Mouse (Mus musculus) neural tube, embryonic 11.5 days (tissue): Measurements from ENCODE around the gene Slc24a4. TPM values are rescaled to one million over a fixed set of nuclear protein-coding genes. Genes with fewer than 3 reads are reported as not detected.

Experiments used
- ATAC-seq: fragments of 200-750 bp; cut with Nextera tagmentation; 2 replicates; pipeline ENCODE4 v1.8.0; 2017; ENCODE audit warnings: moderate number of reproducible peaks, mild to moderate bottlenecking, moderate TSS enrichment, moderate library complexity; ENCODE audit not compliant: insufficient read depth, low FRiP score, low TSS enrichment
- DNase-seq: peaks from one replicate; pipeline ENCODE4 v3.0.0-alpha.2; 2015; ENCODE audit warnings: low spot score
- H3K27ac ChIP-seq: fragments of 300-500 bp; sonication (generic); 2 replicates; pipeline ENCODE4 v1.5.1; 2014; ENCODE audit warnings: low read depth, mild to moderate bottlenecking, low read length
- H3K27me3 ChIP-seq: fragments of 300-500 bp; sonication (generic); 2 replicates; pipeline ENCODE4 v1.6.1; 2014; ENCODE audit warnings: mild to moderate bottlenecking, low read length, mixed read lengths; ENCODE audit not compliant: control insufficient read depth, insufficient read depth
- H3K36me3 ChIP-seq: fragments of 300-500 bp; sonication (generic); 2 replicates; pipeline ENCODE4 v1.6.1; 2014; ENCODE audit warnings: mild to moderate bottlenecking, low read length, moderate library complexity, mixed read lengths; ENCODE audit not compliant: control insufficient read depth, insufficient read depth
- H3K4me1 ChIP-seq: fragments of 300-500 bp; sonication (generic); 2 replicates; pipeline ENCODE4 v1.6.1; 2014; ENCODE audit warnings: low read length, mixed read lengths; ENCODE audit not compliant: control insufficient read depth, insufficient read depth
- H3K4me2 ChIP-seq: fragments of 300-500 bp; sonication (generic); 2 replicates; pipeline ENCODE4 v1.6.1; 2014; ENCODE audit warnings: low read depth, mild to moderate bottlenecking, moderate library complexity
- H3K4me3 ChIP-seq: fragments of 300-500 bp; sonication (generic); 2 replicates; pipeline ENCODE4 v1.5.1; 2014; ENCODE audit warnings: low read depth, low read length
- H3K9ac ChIP-seq: fragments of 300-500 bp; sonication (generic); 2 replicates; pipeline ENCODE4 v1.6.1; 2014; ENCODE audit warnings: mild to moderate bottlenecking, low read length
- H3K9me3 ChIP-seq: fragments of 300-500 bp; sonication (generic); 2 replicates; pipeline ENCODE4 v1.6.1; 2016; ENCODE audit warnings: low read length; ENCODE audit not compliant: control insufficient read depth
- WGBS: fragments of 180-500 bp; shearing (Covaris S2); extraction: QIAGEN DNeasy Blood & Tissue Kit; methylation state at CpG from one replicate; pipeline ENCODE4 v1.1.7; 2014; 5-methylcytosine and 5-hydroxymethylcytosine counted together
- polyA plus RNA-seq: library from polyadenylated mRNA; unstranded; fragments of >200 nt; fragmentation: Nextera tagmentation; extraction: Ambion mirVana; gene quantifications from 2 replicates; pipeline ENCODE4 v1.2.1, GENCODE M21; 2014

The Slc24a4 gene
- polyA plus RNA-seq, 1 experiment from 2014 or later, result 0.52 TPM

GRCm38 (mm10) chr12:102288846-102289245 lies 160.3 kb downstream of the Slc24a4 start:
- Histone ChIP-seq H3K36me3 (no peaks in the 10 kb centered on the region), H3K27ac (no peak overlapping the region), H3K4me1 (no peaks in the 10 kb centered on the region), H3K4me2 (no peak overlapping the region), H3K9ac (no peak overlapping the region), H3K9me3 (no peaks in the 10 kb centered on the region), H3K4me3 (no peak overlapping the region), H3K27me3 (no peaks in the 10 kb centered on the region)
- DNase-seq (no peak), ATAC-seq (no peak)
- WGBS, result 38% methylated on average over 2 of the region's 2 CpGs

DNA sequence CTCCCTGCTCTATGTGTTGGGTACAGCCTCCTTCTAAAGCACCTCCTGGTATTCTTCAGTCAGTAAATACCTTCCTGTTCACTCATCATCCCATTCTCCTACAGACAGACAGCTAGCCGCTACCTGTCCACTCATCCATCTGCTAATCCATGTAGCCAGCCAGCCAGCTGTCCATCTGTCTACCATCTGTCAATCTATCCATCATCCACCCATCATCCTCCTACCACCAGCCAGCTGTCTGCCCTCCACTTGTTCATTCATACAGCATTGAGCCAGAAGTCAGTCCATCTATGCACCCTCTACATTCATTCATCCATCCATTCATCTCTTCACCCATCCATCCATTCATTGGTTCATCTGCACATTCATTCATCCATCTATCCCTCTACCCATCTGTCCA lies 161.0 kb downstream of the Slc24a4 start:
- H3K27me3 ChIP-seq, result no peaks in the 10 kb centered on the region
- ATAC-seq, result no peak
- H3K9ac ChIP-seq, result no peak overlapping the region
- no peak for DNase-seq
- H3K36me3 ChIP-seq, result no peaks in the 10 kb centered on the region
- H3K4me1 ChIP-seq, result no peaks in the 10 kb centered on the region
- H3K27ac ChIP-seq, result no peak overlapping the region
- H3K9me3 ChIP-seq, result no peaks in the 10 kb centered on the region
- H3K4me3 ChIP-seq, result no peak overlapping the region
- no peak overlapping the region for H3K4me2 ChIP-seq
- WGBS, result 71% methylated on average over 1 of the region's 1 CpGs

- H3K9ac ChIP-seq, result no peak overlapping the region
- ATAC-seq (no peak), DNase-seq (no peak)
- no peak overlapping the region for H3K27ac ChIP-seq
- no peaks in the 10 kb centered on the region for H3K27me3 ChIP-seq
- no peaks in the 10 kb centered on the region for H3K36me3 ChIP-seq
- no peak overlapping the region for H3K4me2 ChIP-seq
- no peak overlapping the region for H3K4me3 ChIP-seq
- no peaks in the 10 kb centered on the region for H3K4me1 ChIP-seq
- 85% methylated on average over 2 of the region's 2 CpGs for WGBS
- H3K9me3 ChIP-seq, result no peaks in the 10 kb centered on the region
Observed at GRCm38 (mm10) chr12:102290662-102291061, 162.1 kb downstream of the Slc24a4 start.

DNA sequence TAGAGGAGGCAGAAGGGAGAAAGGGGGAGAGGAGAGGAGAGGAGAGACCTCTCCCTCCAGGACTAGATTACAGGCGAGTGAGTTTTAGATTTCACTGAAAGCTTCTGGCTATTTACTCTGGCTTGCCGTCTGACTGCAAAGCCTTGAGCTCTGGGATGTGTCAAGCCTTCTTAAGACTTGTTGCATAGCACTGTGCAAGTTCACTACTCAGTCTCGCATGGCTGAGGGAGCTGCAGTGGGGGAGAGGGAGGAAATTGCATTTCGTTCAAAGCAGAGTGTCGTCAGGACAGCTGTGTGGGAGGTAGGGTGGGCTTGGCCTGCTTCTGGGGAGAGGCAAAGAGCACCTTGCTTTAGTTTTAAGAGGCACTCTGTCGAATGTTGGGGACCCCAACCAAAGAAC lies 163.2 kb downstream of the Slc24a4 start:
- ATAC-seq, result no peak
- Histone ChIP-seq H3K4me2 (no peak overlapping the region), H3K9ac (no peak overlapping the region), H3K4me3 (no peak overlapping the region), H3K27me3 (no peaks in the 10 kb centered on the region), H3K9me3 (no peaks in the 10 kb centered on the region), H3K27ac (no peak overlapping the region), H3K36me3 (no peaks in the 10 kb centered on the region), H3K4me1 (no peaks in the 10 kb centered on the region)
- DNase-seq, result no peak
- WGBS, result 51% methylated on average over 6 of the region's 6 CpGs

DNA sequence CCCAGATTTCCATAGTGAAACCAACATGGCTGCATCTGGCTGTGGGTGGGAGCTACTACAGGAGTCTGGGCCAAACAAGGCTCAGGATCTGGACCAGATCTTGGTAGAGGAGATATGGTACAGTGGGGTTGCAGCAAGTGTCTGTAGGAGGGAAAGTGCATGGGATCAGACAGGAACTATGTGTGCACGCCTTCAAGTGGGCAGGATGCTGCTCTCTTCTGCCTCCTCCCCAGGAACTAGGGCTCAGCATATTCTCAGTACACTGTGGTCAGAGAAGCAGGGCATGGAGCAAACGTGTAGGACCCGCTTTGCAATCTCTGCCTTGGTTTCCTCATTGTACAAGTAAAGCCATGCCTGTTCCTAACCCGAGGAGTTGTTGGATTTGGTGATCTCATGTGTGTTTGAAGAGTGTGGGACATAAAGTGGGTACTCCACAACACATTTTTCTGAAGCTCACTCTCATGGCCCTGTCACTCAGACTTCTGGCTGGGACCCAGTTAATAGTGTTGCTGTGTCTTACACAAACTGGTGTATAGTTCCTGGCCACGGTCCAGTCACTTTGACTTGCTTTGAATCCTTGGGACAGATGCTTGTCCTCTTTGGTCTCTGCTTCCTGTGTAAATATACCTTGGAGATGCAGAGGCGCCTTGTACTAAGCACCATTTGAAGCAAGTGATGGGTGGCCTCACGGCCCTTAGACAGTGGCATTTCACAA lies 164.1 kb downstream of the Slc24a4 start:
- Histone ChIP-seq H3K4me2 (no peak overlapping the region), H3K9ac (no peak overlapping the region), H3K27me3 (no peaks in the 10 kb centered on the region), H3K4me3 (no peak overlapping the region), H3K9me3 (no peaks in the 10 kb centered on the region), H3K4me1 (no peaks in the 10 kb centered on the region), H3K36me3 (no peaks in the 10 kb centered on the region), H3K27ac (no peak overlapping the region)
- DNase-seq, result no peak
- 84% methylated on average over 7 of the region's 7 CpGs for WGBS
- ATAC-seq, result no peak

DNA sequence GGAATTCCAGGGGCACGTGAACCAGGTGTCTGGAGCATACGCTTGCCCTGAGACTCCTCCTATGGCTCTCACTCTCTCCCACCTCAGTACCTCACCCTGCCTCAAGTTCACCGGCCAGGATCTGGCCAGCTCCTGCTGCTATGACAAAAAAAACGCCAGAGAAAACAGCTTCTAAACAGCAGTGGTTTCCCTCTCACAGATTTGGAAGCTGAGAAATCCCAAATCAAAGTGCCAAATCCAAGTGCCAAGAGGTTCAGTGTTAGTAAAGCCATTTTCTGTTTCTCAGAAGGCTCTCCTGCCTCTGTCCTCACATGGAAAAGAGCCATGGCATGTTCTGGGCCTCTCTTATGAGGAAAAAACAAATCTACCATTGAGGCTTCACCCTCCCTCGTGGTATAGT lies 166.1 kb downstream of the Slc24a4 start:
- Histone ChIP-seq H3K9ac (no peak overlapping the region), H3K4me3 (no peak overlapping the region), H3K27ac (no peak overlapping the region), H3K9me3 (no peaks in the 10 kb centered on the region), H3K27me3 (no peaks in the 10 kb centered on the region), H3K4me2 (no peak overlapping the region), H3K4me1 (no peaks in the 10 kb centered on the region), H3K36me3 (no peaks in the 10 kb centered on the region)
- ATAC-seq (no peak), DNase-seq (no peak)
- WGBS, result 70% methylated on average over 5 of the region's 5 CpGs

GRCm38 (mm10) chr12:102295230-102295629 lies 166.7 kb downstream of the Slc24a4 start:
- no peak for ATAC-seq
- Histone ChIP-seq H3K9me3 (no peaks in the 10 kb centered on the region), H3K36me3 (no peaks in the 10 kb centered on the region), H3K4me1 (no peaks in the 10 kb centered on the region), H3K27ac (no peak overlapping the region), H3K4me2 (no peak overlapping the region), H3K4me3 (no peak overlapping the region), H3K27me3 (no peaks in the 10 kb centered on the region), H3K9ac (no peak overlapping the region)
- WGBS, result 82% methylated on average over 7 of the region's 7 CpGs
- no peak for DNase-seq

GRCm38 (mm10) chr12:102295662-102296061 lies 167.1 kb downstream of the Slc24a4 start:
- 88% methylated on average over 8 of the region's 8 CpGs for whole genome bisulfite sequencing
- DNase-seq, result no peak
- H3K36me3 ChIP-seq, result no peaks in the 10 kb centered on the region
- H3K27me3 ChIP-seq, result no peaks in the 10 kb centered on the region
- H3K27ac ChIP-seq, result no peak overlapping the region
- H3K4me3 ChIP-seq, result no peak overlapping the region
- no peak overlapping the region for H3K9ac ChIP-seq
- H3K4me2 ChIP-seq, result no peak overlapping the region
- ATAC-seq, result no peak
- no peaks in the 10 kb centered on the region for H3K4me1 ChIP-seq
- H3K9me3 ChIP-seq, result no peaks in the 10 kb centered on the region

GRCm38 (mm10) chr12:102296361-102296760 lies 167.8 kb downstream of the Slc24a4 start:
- Histone ChIP-seq H3K27ac (no peak overlapping the region), H3K36me3 (no peaks in the 10 kb centered on the region), H3K4me3 (no peak overlapping the region), H3K27me3 (no peaks in the 10 kb centered on the region), H3K4me2 (no peak overlapping the region), H3K9ac (no peak overlapping the region), H3K4me1 (no peaks in the 10 kb centered on the region), H3K9me3 (no peaks in the 10 kb centered on the region)
- 87% methylated on average over 1 of the region's 1 CpGs for WGBS
- ATAC-seq (no peak), DNase-seq (no peak)
